Mouse (Mus musculus) right cerebral cortex, adult 2 months (tissue): ENCODE measurements around the gene 4930564D02Rik.

Source experiments
- DNase-seq, 2 experiments: peaks; one replicate each; pipeline ENCODE4 v3.0.0; 2021 to 2022; ENCODE audit warnings: low spot score in 2 of 2

Gene 4930564D02Rik

DNA sequence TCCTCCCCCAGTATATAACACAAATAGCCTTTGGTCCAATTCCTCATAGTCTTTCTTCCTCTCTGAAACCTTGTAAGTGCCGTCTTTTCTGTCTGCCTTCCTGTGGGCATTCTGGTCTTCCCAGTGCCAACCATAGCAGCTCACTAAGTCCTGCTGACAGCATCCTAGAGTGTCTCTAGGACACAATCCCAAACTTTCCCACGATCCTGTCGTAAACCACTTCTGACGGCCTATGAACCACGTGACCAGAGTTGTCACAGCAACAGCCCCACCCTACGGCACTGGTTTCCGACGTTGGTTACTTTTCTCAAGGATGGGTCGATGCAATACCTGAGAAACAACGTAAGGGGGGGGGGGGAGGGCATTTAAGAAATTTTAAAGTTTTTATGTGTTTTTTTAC lies at the start of gene 4930564D02Rik:
TSS of gene 4930564D02Rik (plus strand) at position 301 of the 400 bp plus-strand sequence.
- DNase-seq: no peak

DNA sequence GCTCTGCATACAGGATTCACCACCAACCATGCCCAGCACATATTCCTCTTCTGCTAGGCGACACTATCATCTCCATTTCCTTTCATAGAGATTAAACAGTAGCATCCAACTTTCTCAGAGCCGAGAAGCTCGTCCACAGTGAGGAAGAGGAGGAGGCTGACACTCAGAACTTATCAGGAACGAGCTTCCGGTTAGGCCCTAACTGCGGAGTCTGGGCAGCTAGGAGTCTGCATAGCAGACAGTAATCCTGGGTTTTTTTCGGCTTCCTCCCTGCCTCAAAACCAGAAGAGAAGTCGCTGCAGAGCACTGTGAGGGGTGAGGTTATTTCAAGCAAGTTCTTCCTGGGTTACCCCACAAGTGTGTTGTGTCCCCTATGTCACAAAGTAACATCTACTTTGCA lies 49.3 kb upstream of the 4930564D02Rik start:
- no peak for DNase-seq

- no peak for DNase-seq
These were observed 48.4 kb upstream of the 4930564D02Rik start for GRCm38 (mm10) chr3:105018085-105018782.

- no peak for DNase-seq
These were observed 47.9 kb upstream of the 4930564D02Rik start for GRCm38 (mm10) chr3:105018783-105019105.

DNA sequence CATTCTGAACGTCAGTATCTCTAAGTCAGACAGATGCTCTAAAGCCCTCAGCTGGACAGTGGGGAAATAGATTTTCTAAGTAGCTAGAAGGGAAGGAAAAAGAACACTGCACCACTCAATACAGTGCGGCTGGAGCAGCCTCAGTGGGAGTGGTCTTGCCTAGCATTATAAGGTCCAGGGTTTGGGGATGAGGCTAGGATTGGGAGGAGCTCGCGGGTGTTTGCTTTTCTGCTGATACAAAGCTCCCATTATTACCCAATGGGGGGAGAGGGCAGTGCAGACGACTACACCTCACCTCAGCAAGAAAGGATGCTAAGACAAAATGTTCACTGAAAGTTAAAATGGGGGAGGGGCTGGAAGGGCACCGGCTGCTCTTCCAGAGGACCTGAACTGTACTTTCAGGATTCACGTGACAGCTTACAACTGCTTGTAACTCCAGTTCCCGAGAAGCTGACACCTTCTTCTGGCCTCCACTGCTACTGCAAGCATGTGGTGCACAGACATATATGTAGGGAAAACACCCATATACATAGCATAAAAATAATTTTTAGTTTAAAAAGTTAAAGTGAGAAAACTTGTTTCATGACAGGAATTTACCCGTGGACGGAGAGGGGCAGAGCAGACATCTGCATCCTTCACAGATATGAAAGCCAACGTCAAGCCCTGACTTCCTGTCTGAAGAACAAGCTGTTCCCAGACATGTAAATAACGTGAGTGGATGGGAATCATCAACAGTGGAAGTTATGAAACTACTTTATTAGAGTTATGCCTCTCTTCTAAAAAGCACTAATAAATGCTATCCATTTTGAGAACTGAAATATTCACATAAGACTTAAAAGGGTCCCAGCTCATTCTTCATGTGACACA lies 46.6 kb upstream of the 4930564D02Rik start:
- DNase-seq: no peak

DNA sequence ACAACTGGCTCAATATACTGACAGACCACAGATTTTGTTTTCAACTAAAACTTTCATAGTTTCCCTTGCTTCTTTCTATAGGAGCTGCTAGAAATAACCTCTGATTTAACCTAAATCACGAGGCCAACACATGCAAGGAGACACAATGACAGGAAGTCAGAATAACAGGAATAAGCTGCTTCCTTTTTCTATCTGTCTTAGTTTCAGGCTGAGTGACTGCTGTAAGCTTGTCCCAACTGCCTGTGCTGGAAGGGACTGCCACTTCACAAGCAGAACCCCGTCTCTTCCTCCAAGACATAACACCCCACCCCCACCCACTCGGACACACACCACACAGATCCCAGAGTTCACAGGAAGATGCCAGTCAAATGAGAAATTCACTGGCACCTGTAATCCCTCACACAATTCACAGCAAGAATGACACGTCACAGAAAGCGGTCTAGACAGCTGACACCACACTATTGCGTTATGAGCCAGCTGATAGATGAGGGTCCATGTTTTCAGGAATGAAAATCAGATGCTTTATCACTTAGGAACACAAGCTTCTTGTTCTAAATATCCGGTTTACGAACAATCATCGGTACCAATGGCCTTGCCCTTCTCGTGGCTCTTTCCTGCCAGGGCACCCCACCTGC lies 43.2 kb upstream of the 4930564D02Rik start:
- no peak for DNase-seq

GRCm38 (mm10) chr3:105036281-105036847 lies 30.3 kb upstream of the 4930564D02Rik start:
- DNase-seq: peak in 1 of 2 experiments; percentile 30

- DNase-seq: no peak
These were observed 29.3 kb upstream of the 4930564D02Rik start for GRCm38 (mm10) chr3:105037240-105037770.

GRCm38 (mm10) chr3:105040002-105040401 lies 26.6 kb upstream of the 4930564D02Rik start:
- DNase-seq: no peak

GRCm38 (mm10) chr3:105040983-105041625 lies 25.5 kb upstream of the 4930564D02Rik start:
- no peak for DNase-seq

GRCm38 (mm10) chr3:105043746-105044145 lies 22.9 kb upstream of the 4930564D02Rik start:
- DNase-seq: no peak

DNA sequence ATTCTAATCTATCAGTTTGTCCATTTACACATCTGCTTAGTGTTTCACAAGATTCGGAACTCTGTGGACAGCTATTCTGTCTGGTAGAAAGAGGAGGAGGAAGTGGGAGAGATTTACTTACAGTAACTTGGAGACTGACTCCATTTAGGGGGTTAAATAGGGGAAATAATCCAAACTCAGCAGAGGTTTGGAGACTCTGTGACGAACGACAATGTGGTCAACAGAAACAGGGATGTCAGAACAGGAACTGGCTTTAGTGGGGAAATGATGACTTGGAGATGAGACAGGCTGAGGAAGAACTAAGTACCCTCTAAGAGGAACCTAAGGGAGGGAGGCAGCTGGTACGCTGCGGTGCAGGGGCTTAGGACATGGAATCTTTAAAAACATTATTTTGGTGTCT lies 19.8 kb upstream of the 4930564D02Rik start:
- no peak for DNase-seq

DNA sequence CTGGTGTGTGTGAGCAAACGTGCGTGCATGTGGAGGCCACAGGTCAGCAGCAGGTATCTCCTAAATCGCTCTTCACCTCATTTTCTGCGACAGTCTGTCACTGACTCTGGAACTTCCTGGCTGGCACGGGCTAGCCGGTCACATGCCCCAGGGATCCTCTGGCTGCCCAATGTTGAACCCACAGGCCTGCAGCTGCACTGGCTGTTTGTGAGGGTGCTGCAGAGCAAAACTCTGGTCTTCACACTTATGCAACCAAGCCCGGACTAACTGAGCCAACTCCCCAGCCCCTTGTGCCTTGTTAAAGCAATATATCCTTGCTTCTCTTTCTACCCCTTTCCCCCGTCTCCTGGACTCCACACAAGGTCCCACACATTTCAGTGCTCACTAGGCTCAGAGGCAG lies 19.0 kb upstream of the 4930564D02Rik start:
- peak in 1 of 2 experiments; percentile 23 for DNase-seq

DNA sequence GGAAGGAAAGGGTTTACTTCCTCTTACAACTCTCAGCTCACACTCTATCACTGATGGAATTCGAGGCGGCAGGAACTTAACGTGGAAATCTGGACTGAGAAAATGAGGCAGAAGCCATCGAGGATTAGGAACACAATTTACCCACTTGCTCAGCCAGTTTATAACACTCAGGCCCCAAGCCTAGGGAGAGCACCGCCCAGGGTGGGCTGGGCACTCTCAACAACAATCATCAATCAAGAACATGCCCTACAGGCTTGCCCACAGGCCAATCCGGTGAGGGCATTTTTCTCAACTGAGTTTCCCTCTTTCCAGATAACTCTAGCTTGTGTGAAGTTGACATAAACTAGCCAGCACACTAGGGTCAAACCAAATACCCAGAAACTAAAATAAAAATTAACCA lies 16.8 kb upstream of the 4930564D02Rik start:
- DNase-seq: no peak

DNA sequence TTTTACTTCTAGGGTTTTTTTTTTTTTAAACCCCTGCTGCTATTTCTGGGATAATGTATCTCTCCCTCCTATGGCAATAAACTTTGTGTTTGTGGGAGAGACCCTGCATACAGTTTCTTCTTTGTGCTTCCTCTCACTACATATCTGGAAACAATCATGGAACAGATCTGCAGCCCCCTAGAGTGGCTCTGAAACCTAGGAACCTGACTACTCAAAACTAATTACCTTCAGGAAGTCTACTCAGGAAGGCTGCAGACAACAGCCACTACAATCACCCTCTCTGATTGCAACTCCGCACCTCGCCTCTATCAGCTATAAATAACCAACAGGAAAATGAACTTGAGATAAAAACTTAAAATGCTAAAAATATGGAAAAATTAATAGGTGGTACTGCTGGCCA lies 15.5 kb upstream of the 4930564D02Rik start:
- no peak for DNase-seq

DNA sequence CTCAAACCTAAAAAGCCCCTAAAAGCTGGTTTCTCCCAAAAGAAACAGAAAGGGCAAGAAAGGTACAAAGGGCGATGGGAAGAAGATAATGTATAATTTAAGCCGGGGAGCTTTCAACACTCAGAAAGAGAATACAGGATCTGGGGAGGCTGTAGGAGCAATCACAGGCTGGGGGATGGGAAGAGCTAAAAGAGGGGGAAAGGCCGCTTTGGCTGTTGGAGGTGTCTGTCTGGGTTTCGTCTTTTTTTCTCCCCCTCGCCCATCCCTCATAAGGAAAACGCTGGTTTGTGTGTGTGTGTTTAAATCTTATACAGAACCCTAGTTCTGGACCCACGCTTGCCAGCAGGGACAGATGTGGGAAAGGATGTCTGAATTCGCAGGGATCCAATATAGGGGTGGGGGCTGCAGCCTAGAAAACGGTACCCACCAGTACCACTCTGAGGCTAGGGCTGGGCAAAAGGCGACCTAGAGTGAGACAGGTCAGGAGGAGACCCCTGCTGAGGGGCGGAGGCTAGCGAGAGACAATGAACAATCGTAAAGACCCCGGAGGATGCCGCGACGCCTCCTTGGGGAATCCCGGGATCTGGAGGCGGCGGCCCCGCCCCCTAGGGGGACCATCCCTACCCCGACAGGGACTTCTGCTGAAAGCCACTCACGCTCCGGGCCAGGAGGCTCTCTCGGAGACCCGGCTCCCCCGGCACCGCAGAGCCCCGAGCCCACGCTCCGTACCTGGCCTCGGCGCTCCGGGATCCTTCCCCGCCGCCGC lies 14.3 kb upstream of the 4930564D02Rik start:
- DNase-seq: no peak

GRCm38 (mm10) chr3:105052937-105053697 lies 13.5 kb upstream of the 4930564D02Rik start, which contains the start of gene Cttnbp2nl:
TSS of gene Cttnbp2nl (minus strand) at chr3:105053146.
- DNase-seq: peak; percentile 98 to 99

- DNase-seq: no peak
These were observed 13.0 kb upstream of the 4930564D02Rik start for GRCm38 (mm10) chr3:105053698-105054001.

DNA sequence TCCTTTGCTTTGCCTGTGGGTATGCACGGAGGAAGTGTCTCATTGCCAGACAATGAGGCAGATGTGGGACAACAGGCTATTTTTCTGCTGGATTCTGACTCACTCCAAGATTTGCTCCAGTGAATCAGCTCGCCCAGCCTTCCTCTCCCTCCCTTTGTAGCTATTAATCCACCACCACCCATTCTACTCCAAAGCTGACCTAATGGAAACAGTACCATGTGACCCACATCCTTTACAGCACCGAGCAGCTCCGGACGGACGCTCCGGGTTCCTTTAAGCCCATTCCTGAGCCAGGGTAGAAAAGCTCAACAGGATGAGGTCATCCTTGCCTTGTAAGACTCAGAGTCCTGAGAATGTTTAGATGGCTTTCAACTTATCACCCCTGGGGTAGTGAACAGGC lies 11.7 kb upstream of the 4930564D02Rik start:
- DNase-seq: peak; percentile 34 to 35

DNA sequence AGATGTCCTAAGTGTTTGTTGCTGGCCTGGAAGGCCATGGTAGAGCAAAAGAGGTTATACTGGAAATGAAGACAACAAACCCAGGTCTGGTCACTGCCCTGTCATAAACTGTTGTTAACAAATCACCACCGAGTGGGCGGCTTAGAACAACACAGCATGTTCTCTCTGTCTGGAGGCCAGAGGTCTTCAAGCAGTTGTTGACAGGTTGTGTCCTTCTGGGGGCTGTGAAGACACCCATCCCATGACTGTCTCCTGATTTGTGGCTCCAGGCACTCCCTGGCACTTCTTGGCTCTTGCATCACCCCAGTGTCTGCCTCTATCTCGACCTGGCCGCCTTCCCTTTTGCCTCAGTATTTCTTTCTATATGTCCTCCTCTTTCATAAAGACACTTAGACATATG lies 11.0 kb upstream of the 4930564D02Rik start:
- no peak for DNase-seq
